In the genomic region with DNA sequence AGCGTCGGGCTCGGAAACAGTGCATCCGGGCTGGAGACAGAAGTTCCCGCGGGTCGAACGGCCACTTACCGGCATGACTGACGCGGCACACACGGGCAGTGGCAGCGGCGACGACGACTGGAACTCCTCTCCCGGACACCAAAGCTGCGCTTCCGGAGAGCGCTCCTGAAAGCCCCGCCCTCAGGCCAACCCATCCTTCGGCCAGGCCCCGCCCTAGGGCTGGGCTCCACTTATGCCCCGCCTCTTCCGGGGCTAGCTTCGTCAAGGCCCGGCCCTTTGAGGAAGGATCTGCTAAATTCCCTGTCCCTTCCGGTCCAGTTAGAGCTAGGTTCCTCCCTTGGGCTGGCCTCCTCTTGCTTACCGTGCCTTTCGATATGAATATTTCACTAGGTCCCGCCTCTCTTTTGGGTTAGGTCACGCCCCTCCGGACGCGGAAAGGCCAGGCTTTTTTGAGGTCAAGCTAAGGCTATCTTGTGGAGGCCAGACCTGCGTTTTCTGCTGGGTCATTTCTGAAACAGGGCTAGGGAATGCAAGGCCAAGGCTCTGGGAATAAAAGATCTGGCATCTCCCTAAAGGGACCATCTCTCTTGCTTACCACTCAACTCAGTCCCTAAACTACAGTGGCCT, we compare ENCODE assay signal across 8 mouse cellular contexts. TPM values are rescaled to one million over a fixed set of nuclear protein-coding genes. Genes with fewer than 3 reads are reported as not detected.
A peak's percentile ranks its signal among the peaks of the same experiment; 100 is the strongest.
DNase-seq lines count a peak whose midpoint lies in the region; ATAC-seq lines count a peak whose summit lies in the region.

A gene (minus strand): TSS at position 221 of the 627 bp plus-strand sequence.

- H3K9me3 ChIP-seq in forebrain, embryonic 14.5 days (replicated peaks; ENCODE audit: control insufficient read depth, low read length), result no peaks in the 10 kb centered on the region
- no peaks in the 10 kb centered on the region for H3K9me3 ChIP-seq in neural tube, embryonic 15.5 days (replicated peaks)

- intact Hi-C loops in heart, postnatal 14 days (cut with DNase I), result no loop called here

- WGBS in forebrain, embryonic 14.5 days, result under 1% methylated on average over 36 of the region's 36 CpGs
- under 1% methylated on average over 36 of the region's 36 CpGs for WGBS in neural tube, embryonic 15.5 days

- H3K4me1 ChIP-seq in forebrain, embryonic 14.5 days (ENCODE audit: control insufficient read depth, insufficient read depth, low read length), result peaks cover 7% of the 10 kb centered on the region
- H3K4me1 ChIP-seq in neural tube, embryonic 15.5 days, result peaks cover 23% of the 10 kb centered on the region

- H3K27ac ChIP-seq in forebrain, embryonic 14.5 days (ENCODE audit: low read depth, low read length), result peak within 1 kb of the TSS; percentile 48; the same call in 1 of the 2 replicates
- peak within 1 kb of the TSS; percentile 68 for H3K27ac ChIP-seq in neural tube, embryonic 15.5 days (replicated peaks)

- H3K9ac ChIP-seq in forebrain, embryonic 14.5 days (ENCODE audit: low read length), result peak within 1 kb of the TSS; percentile 62
- H3K9ac ChIP-seq in neural tube, embryonic 15.5 days (replicated peaks), result peak within 1 kb of the TSS; percentile 71

- H3K4me2 ChIP-seq in forebrain, embryonic 14.5 days (ENCODE audit: low read length), result peak within 1 kb of the TSS; percentile 67
- H3K4me2 ChIP-seq in neural tube, embryonic 15.5 days, result peak within 1 kb of the TSS; percentile 85

- peak; percentile 98 for ATAC-seq in forebrain, embryonic 14.5 days
- ATAC-seq in neural tube, embryonic 15.5 days (ENCODE audit: low FRiP score), result peak; percentile 96

- peak; percentile 97 for DNase-seq in ES-CJ7 (ENCODE audit: low read depth, low spot score)
- peak; percentile 94 for DNase-seq in cerebellum, adult 11 months
- DNase-seq in forebrain, embryonic 14.5 days (ENCODE audit: low spot score), result peak; percentile 97
- DNase-seq in heart, postnatal 14 days, result peak; percentile 96 to 97
- peak; percentile 95 for DNase-seq in layer of hippocampus, adult 11-12 months (ENCODE audit: low spot score)
- peak; percentile 96 to 97 for DNase-seq in lung, adult 18-20 months
- DNase-seq in testis, postnatal 14 days (ENCODE audit: low spot score), result peak; percentile 93

- peak within 1 kb of the TSS; percentile 54 for H3K4me3 ChIP-seq in forebrain, embryonic 14.5 days (ENCODE audit: low read depth, low read length)
- peak within 1 kb of the TSS; percentile 70 for H3K4me3 ChIP-seq in neural tube, embryonic 15.5 days (replicated peaks)

- H3K27me3 ChIP-seq in forebrain, embryonic 14.5 days (replicated peaks; ENCODE audit: control insufficient read depth, insufficient read depth, low read length), result no peaks in the 10 kb centered on the region
- no peaks in the 10 kb centered on the region for H3K27me3 ChIP-seq in neural tube, embryonic 15.5 days (replicated peaks)

- no peaks in the 10 kb centered on the region for H3K36me3 ChIP-seq in forebrain, embryonic 14.5 days (ENCODE audit: control insufficient read depth, insufficient read depth, low read length)
- H3K36me3 ChIP-seq in neural tube, embryonic 15.5 days, result no peaks in the 10 kb centered on the region

RNA-seq across cellular contexts. Expression of the gene that starts here (rescaled TPM):
- 238 and 292 TPM in 2 replicates for polyA plus RNA-seq in forebrain, embryonic 14.5 days (2014; fragmentation: Nextera tagmentation; extraction: Ambion mirVana)
- total RNA-seq in heart, postnatal 14 days (2021), result 100 to 1,000 TPM; 138 to 146 TPM
- 303 and 338 TPM in 2 replicates for polyA plus RNA-seq in neural tube, embryonic 15.5 days (2015; fragmentation: Nextera tagmentation; extraction: Ambion mirVana)

Comparison
In these comparisons a context has a peak if more than half of its experiments do, and no peak if none do; other contexts are left out.
1. Peak in every context shown above with its lines: DNase-seq, ATAC-seq, H3K4me3 ChIP-seq and H3K27ac ChIP-seq.